Mouse (Mus musculus): ENCODE measurements around the gene Gapvd1. TPM values are rescaled to one million over a fixed set of nuclear protein-coding genes. Genes with fewer than 3 reads are reported as not detected.
"Not testable (repeated sequence)": the region's sequence is repeated elsewhere in the genome, so short reads cannot be mapped to it uniquely, and the experiment has no call there.

The Gapvd1 gene
- polyA plus RNA-seq, 1 experiment from 2014 or later, result 107 TPM

GRCm38 (mm10) chr2:34795426-34795825, 40.4 kb upstream of the Gapvd1 start:
- Histone ChIP-seq H3K36me3 (ENCODE audit: control insufficient read depth, insufficient read depth, low read length) (0 out of 2 replicates have a peak, but pooled peaks cover 2% of the 10 kb centered on the region), H3K27me3 (ENCODE audit: control insufficient read depth, insufficient read depth, low read depth, low read length) (no peaks in the 10 kb centered on the region), H3K4me3 (ENCODE audit: low read depth, low read length) (no peak overlapping the region), H3K9ac (ENCODE audit: low read depth, low read length) (no peak overlapping the region), H3K9me3 (replicated peaks; ENCODE audit: control insufficient read depth, low read length, poor library complexity, severe bottlenecking) (no peaks in the 10 kb centered on the region), H3K27ac (ENCODE audit: low read length) (no peak overlapping the region), H3K4me2 (ENCODE audit: low read length) (no peak overlapping the region), H3K4me1 (ENCODE audit: control insufficient read depth, insufficient read depth, low read length) (peaks cover 6% of the 10 kb centered on the region; the same call in 1 of the 2 replicates)
- no peak for ATAC-seq
- WGBS, result 96% methylated on average over 7 of the region's 7 CpGs

- no peak for ATAC-seq
- Histone ChIP-seq H3K4me3 (ENCODE audit: low read depth, low read length) (no peak overlapping the region), H3K36me3 (ENCODE audit: control insufficient read depth, insufficient read depth, low read length) (0 out of 2 replicates have a peak, but pooled peaks cover 2% of the 10 kb centered on the region), H3K9me3 (replicated peaks; ENCODE audit: control insufficient read depth, low read length, poor library complexity, severe bottlenecking) (no peaks in the 10 kb centered on the region), H3K27me3 (ENCODE audit: control insufficient read depth, insufficient read depth, low read depth, low read length) (no peaks in the 10 kb centered on the region), H3K4me2 (ENCODE audit: low read length) (no peak overlapping the region), H3K27ac (ENCODE audit: low read length) (no peak overlapping the region), H3K9ac (ENCODE audit: low read depth, low read length) (no peak overlapping the region), H3K4me1 (ENCODE audit: control insufficient read depth, insufficient read depth, low read length) (0 out of 2 replicates have a peak, but pooled peaks cover 4% of the 10 kb centered on the region)
- 90% methylated on average over 2 of the region's 2 CpGs for WGBS
These were observed 39.5 kb upstream of the Gapvd1 start for GRCm38 (mm10) chr2:34794511-34794910.

GRCm38 (mm10) chr2:34792543-34792942, 37.5 kb upstream of the Gapvd1 start:
- not testable (repeated sequence) for H3K27me3 ChIP-seq (ENCODE audit: control insufficient read depth, insufficient read depth, low read depth, low read length); H3K27ac ChIP-seq (ENCODE audit: low read length); ATAC-seq

GRCm38 (mm10) chr2:34790282-34790681, 35.2 kb upstream of the Gapvd1 start:
- no peak for ATAC-seq
- WGBS, result 90% methylated on average over 8 of the region's 8 CpGs

More at GRCm38 (mm10) chr2:34792543-34792942, 37.5 kb upstream of the Gapvd1 start:
- not testable (repeated sequence) for H3K4me3 ChIP-seq (ENCODE audit: low read depth, low read length); H3K4me1 ChIP-seq (ENCODE audit: control insufficient read depth, insufficient read depth, low read length); H3K36me3 ChIP-seq (ENCODE audit: control insufficient read depth, insufficient read depth, low read length); H3K9ac ChIP-seq (ENCODE audit: low read depth, low read length); H3K9me3 ChIP-seq (replicated peaks; ENCODE audit: control insufficient read depth, low read length, poor library complexity, severe bottlenecking); H3K4me2 ChIP-seq (ENCODE audit: low read length)
- WGBS, result 91% methylated on average over 2 of the region's 2 CpGs

GRCm38 (mm10) chr2:34784085-34784484, 29.1 kb upstream of the Gapvd1 start:
- WGBS, result 91% methylated on average over 2 of the region's 2 CpGs
- Histone ChIP-seq H3K4me3 (ENCODE audit: low read depth, low read length) (no peak overlapping the region), H3K9me3 (replicated peaks; ENCODE audit: control insufficient read depth, low read length, poor library complexity, severe bottlenecking) (no peaks in the 10 kb centered on the region), H3K27me3 (ENCODE audit: control insufficient read depth, insufficient read depth, low read depth, low read length) (no peaks in the 10 kb centered on the region), H3K36me3 (ENCODE audit: control insufficient read depth, insufficient read depth, low read length) (peaks cover 20% of the 10 kb centered on the region), H3K4me2 (ENCODE audit: low read length) (no peak overlapping the region), H3K9ac (ENCODE audit: low read depth, low read length) (no peak overlapping the region), H3K27ac (ENCODE audit: low read length) (no peak overlapping the region), H3K4me1 (ENCODE audit: control insufficient read depth, insufficient read depth, low read length) (no peaks in the 10 kb centered on the region)
- no peak for ATAC-seq

More at GRCm38 (mm10) chr2:34790282-34790681, 35.2 kb upstream of the Gapvd1 start:
- Histone ChIP-seq H3K4me2 (ENCODE audit: low read length) (no peak overlapping the region), H3K36me3 (ENCODE audit: control insufficient read depth, insufficient read depth, low read length) (no peaks in the 10 kb centered on the region; the same call in 1 of the 2 replicates), H3K27ac (ENCODE audit: low read length) (no peak overlapping the region), H3K4me3 (ENCODE audit: low read depth, low read length) (no peak overlapping the region), H3K9me3 (replicated peaks; ENCODE audit: control insufficient read depth, low read length, poor library complexity, severe bottlenecking) (no peaks in the 10 kb centered on the region), H3K27me3 (ENCODE audit: control insufficient read depth, insufficient read depth, low read depth, low read length) (no peaks in the 10 kb centered on the region), H3K4me1 (ENCODE audit: control insufficient read depth, insufficient read depth, low read length) (no peaks in the 10 kb centered on the region), H3K9ac (ENCODE audit: low read depth, low read length) (no peak overlapping the region)

- H3K9ac ChIP-seq (ENCODE audit: low read depth, low read length), result no peak overlapping the region
- H3K4me2 ChIP-seq (ENCODE audit: low read length), result no peak overlapping the region
- H3K9me3 ChIP-seq (replicated peaks; ENCODE audit: control insufficient read depth, low read length, poor library complexity, severe bottlenecking), result no peaks in the 10 kb centered on the region
- H3K27ac ChIP-seq (ENCODE audit: low read length), result no peak overlapping the region
- H3K27me3 ChIP-seq (ENCODE audit: control insufficient read depth, insufficient read depth, low read depth, low read length), result no peaks in the 10 kb centered on the region
- WGBS, result 95% methylated on average over 14 of the region's 14 CpGs
- H3K36me3 ChIP-seq (ENCODE audit: control insufficient read depth, insufficient read depth, low read length), result peaks cover 23% of the 10 kb centered on the region
- H3K4me3 ChIP-seq (ENCODE audit: low read depth, low read length), result no peak overlapping the region
- H3K4me1 ChIP-seq (ENCODE audit: control insufficient read depth, insufficient read depth, low read length), result no peaks in the 10 kb centered on the region; the same call in 1 of the 2 replicates
- ATAC-seq, result no peak
These were observed 28.3 kb upstream of the Gapvd1 start for GRCm38 (mm10) chr2:34783064-34784020.

- H3K27ac ChIP-seq (ENCODE audit: low read length), result no peak overlapping the region
- 81% methylated on average over 1 of the region's 1 CpGs for WGBS
- H3K4me3 ChIP-seq (ENCODE audit: low read depth, low read length), result no peak overlapping the region; the same call in 1 of the 2 replicates
- H3K9me3 ChIP-seq (replicated peaks; ENCODE audit: control insufficient read depth, low read length, poor library complexity, severe bottlenecking), result no peaks in the 10 kb centered on the region
- H3K4me1 ChIP-seq (ENCODE audit: control insufficient read depth, insufficient read depth, low read length), result peaks cover 52% of the 10 kb centered on the region
- peak overlapping the region; percentile 22 for H3K4me2 ChIP-seq (ENCODE audit: low read length)
- no peak for ATAC-seq
- peaks cover 40% of the 10 kb centered on the region for H3K36me3 ChIP-seq (ENCODE audit: control insufficient read depth, insufficient read depth, low read length)
- no peak overlapping the region for H3K9ac ChIP-seq (ENCODE audit: low read depth, low read length)
- no peaks in the 10 kb centered on the region for H3K27me3 ChIP-seq (ENCODE audit: control insufficient read depth, insufficient read depth, low read depth, low read length)
These were observed 22.3 kb upstream of the Gapvd1 start for GRCm38 (mm10) chr2:34777237-34777868.

GRCm38 (mm10) chr2:34774493-34774892, 19.5 kb upstream of the Gapvd1 start:
- peaks cover 37% of the 10 kb centered on the region for H3K36me3 ChIP-seq (ENCODE audit: control insufficient read depth, insufficient read depth, low read length)

More at GRCm38 (mm10) chr2:34774493-34774892, 19.5 kb upstream of the Gapvd1 start:
- Histone ChIP-seq H3K27me3 (ENCODE audit: control insufficient read depth, insufficient read depth, low read depth, low read length) (no peaks in the 10 kb centered on the region), H3K27ac (ENCODE audit: low read length) (no peak overlapping the region), H3K4me2 (ENCODE audit: low read length) (peak overlapping the region; percentile 77), H3K9ac (ENCODE audit: low read depth, low read length) (no peak overlapping the region), H3K4me3 (ENCODE audit: low read depth, low read length) (no peak overlapping the region), H3K4me1 (ENCODE audit: control insufficient read depth, insufficient read depth, low read length) (peaks cover 57% of the 10 kb centered on the region), H3K9me3 (replicated peaks; ENCODE audit: control insufficient read depth, low read length, poor library complexity, severe bottlenecking) (no peaks in the 10 kb centered on the region)
- 91% methylated on average over 6 of the region's 6 CpGs for WGBS
- no peak for ATAC-seq
